In genomic region chr11:43795992-43796391, GRCm38 (mm10) we compare ENCODE assay signal across 23 mouse cellular contexts. TPM values are rescaled to one million over a fixed set of nuclear protein-coding genes. Genes with fewer than 3 reads are reported as not detected.
A peak's percentile ranks its signal among the peaks of the same experiment; 100 is the strongest.
DNase-seq lines count a peak whose midpoint lies in the region; TF ChIP-seq lines count a peak whose summit lies in the region.
"Had no signal": no experiment of that assay in that cellular context is flagged by ENCODE, and none has a peak within 500 bp of the region (broad histone marks: within the 10 kb centered on the region; RNA-seq: fewer than 3 reads in every experiment).

No protein-coding gene starts in this region.

- no peaks in the 10 kb centered on the region for H3K79me2 ChIP-seq in myocyte (ENCODE audit: control insufficient read depth, insufficient read depth)

- no peaks in the 10 kb centered on the region for H3K36me3 ChIP-seq in myocyte (ENCODE audit: control insufficient read depth, insufficient read depth)
- H3K36me3 ChIP-seq: embryonic facial prominence, embryonic 13.5 days; forebrain, embryonic 10.5 days; hindbrain, embryonic 13.5 days; limb, embryonic 12.5 days; midbrain, embryonic 12.5 days; neural tube, embryonic 15.5 days had no signal

- TF ChIP-seq POLR2A in myocyte (IDR thresholded peaks at IDR 0.05; ENCODE audit: insufficient read length, low read depth) = no peak

- peak; percentile 28 to 42 for DNase-seq in cerebellum, postnatal 10 days
- no peak for DNase-seq in cerebellum, postnatal 36 days
- peak; percentile 27 for DNase-seq in left cerebral cortex, postnatal 4 days
- DNase-seq in left cerebral cortex, adult 11 months (ENCODE audit: low spot score) = no peak
- no peak for DNase-seq in embryo, embryonic 10 days (ENCODE audit: low spot score)
- no peak for DNase-seq in B cell, adult 2 months
- DNase-seq: cerebellum, adult 18-20 months; forebrain, postnatal 0 days; gastrocnemius, postnatal 10 days; heart, postnatal 14 days; kidney, adult 11 months; kidney, postnatal 14 days; layer of hippocampus, adult 9-11 months; lung, postnatal 4 days; right cerebral cortex, postnatal 14 days; thymus, postnatal 14 days had no signal

- no peaks in the 10 kb centered on the region for H3K27me3 ChIP-seq in myocyte (ENCODE audit: control insufficient read depth, insufficient read depth, insufficient read length)
- H3K27me3 ChIP-seq: embryonic facial prominence, embryonic 13.5 days; hindbrain, embryonic 13.5 days; limb, embryonic 12.5 days; midbrain, embryonic 12.5 days; neural tube, embryonic 15.5 days had no signal

- H3K4me3 ChIP-seq in myocyte = no peak overlapping the region
- H3K4me3 ChIP-seq: embryonic facial prominence, embryonic 13.5 days; forebrain, embryonic 10.5 days; hindbrain, embryonic 13.5 days; limb, embryonic 12.5 days; midbrain, embryonic 12.5 days; neural tube, embryonic 15.5 days had no signal

- H3ac ChIP-seq in myocyte (ENCODE audit: control insufficient read depth, insufficient read length) = no peak overlapping the region

- H3K4me2 ChIP-seq in myocyte (ENCODE audit: low read depth) = no peak overlapping the region
- H3K4me2 ChIP-seq: embryonic facial prominence, embryonic 13.5 days; hindbrain, embryonic 13.5 days; limb, embryonic 12.5 days; midbrain, embryonic 12.5 days; neural tube, embryonic 15.5 days had no signal

- intact Hi-C loops in left cerebral cortex, postnatal 4 days (cut with DNase I) = no loop called here

TF ChIP-seq in myocyte, 11 proteins besides CTCF, POLR2A, EP300 and RAD21:
- TF ChIP-seq MYOG (IDR thresholded peaks at IDR 0.05; ENCODE audit: control insufficient read depth in 1 of 3, insufficient read depth in 1 of 3, insufficient read length in 2 of 3, low read depth in 2 of 3) (peak in 1 of 3 experiments; percentile 3), POLR2AphosphoS2 (IDR thresholded peaks at IDR 0.05; ENCODE audit: insufficient read length, low read depth) (no peak), MAX (IDR thresholded peaks at IDR 0.05; ENCODE audit: low read depth) (no peak), SRF (IDR thresholded peaks at IDR 0.05; ENCODE audit: control insufficient read depth, insufficient read length, low read depth) (no peak), CEBPB (IDR thresholded peaks at IDR 0.05; ENCODE audit: insufficient read depth, poor library complexity, severe bottlenecking) (no peak), TCF12 (IDR thresholded peaks at IDR 0.05; ENCODE audit: insufficient read depth, poor library complexity, severe bottlenecking) (no peak), REST (IDR thresholded peaks at IDR 0.05; ENCODE audit: insufficient read depth, insufficient read length) (no peak), USF1 (IDR thresholded peaks at IDR 0.05; ENCODE audit: low read depth) (peak; percentile 22), E2F4 (IDR thresholded peaks at IDR 0.05; ENCODE audit: insufficient read depth) (no peak), TCF3 (IDR thresholded peaks at IDR 0.05; ENCODE audit: insufficient read length, low read depth) (no peak), MYOD1 (IDR thresholded peaks at IDR 0.05; ENCODE audit: control insufficient read depth in 1 of 3, insufficient read length in 2 of 3, low read depth in 2 of 3) (peak in 2 of 3 experiments; percentile 49 to 66)
TF ChIP-seq in myocyte: peak in this region for 3.

RNA-seq across cellular contexts. Expression of gene Ttc1, which starts 48.2 kb away (rescaled TPM):
- total RNA-seq in left cerebral cortex, postnatal 4 days (2021) = 10 to 100 TPM; 43.7 to 46.8 TPM
- polyA plus RNA-seq in myocyte (2012; fragmentation: generic; extraction: Trizol) = 39.0 TPM

Comparison
In these comparisons a context has a peak if more than half of its experiments do, and no peak if none do; other contexts are left out.
1. DNase-seq: peak in cerebellum, postnatal 10 days (2 of 2) and left cerebral cortex, postnatal 4 days (single experiment); none in cerebellum, postnatal 36 days (0 of 2), left cerebral cortex, adult 11 months (single experiment), embryo, embryonic 10 days (single experiment) and B cell, adult 2 months (0 of 2).